In the genomic region with DNA sequence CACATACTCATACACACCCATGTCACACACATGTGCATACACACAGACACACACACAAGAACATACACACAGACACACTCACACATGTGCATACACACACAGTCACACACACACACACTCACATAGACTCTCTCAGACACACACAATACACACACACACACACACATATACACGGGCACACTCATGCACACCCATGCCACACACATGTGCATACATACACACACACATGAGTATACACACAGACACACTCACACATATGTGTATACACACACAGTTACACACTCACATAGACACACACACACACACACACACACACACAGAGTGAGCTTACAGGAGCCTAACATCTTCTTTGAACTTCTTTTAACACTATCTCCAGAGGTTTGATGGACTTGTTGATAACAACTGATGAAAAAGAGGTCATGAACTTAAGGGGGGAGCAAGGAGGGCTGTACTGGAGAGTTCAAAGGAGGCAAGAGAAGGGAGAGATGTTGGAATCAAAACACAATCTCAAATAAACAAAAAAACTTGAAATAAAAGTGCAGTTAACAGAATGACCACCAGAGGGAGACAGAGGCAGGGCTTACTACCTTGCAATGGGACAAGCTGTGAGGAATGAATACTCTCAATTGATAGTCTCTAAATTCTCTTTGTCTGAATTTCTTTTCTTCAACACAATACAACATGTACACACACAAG, we compare ENCODE assay signal across 8 mouse cellular contexts. TPM values are rescaled to one million over a fixed set of nuclear protein-coding genes. Genes with fewer than 3 reads are reported as not detected.
DNase-seq lines count a peak whose midpoint lies in the region; ATAC-seq lines count a peak whose summit lies in the region.

No protein-coding gene starts in this region.

- 97% methylated on average over 1 of the region's 1 CpGs for WGBS in midbrain, embryonic 11.5 days
- WGBS in midbrain, embryonic 10.5 days, result 91% methylated on average over 1 of the region's 1 CpGs
- WGBS in embryonic facial prominence, embryonic 14.5 days, result 81% methylated on average over 1 of the region's 1 CpGs
- 83% methylated on average over 1 of the region's 1 CpGs for WGBS in liver, embryonic 11.5 days

- no peak overlapping the region for H3K4me3 ChIP-seq in midbrain, embryonic 11.5 days (ENCODE audit: low read depth, low read length)
- no peak overlapping the region for H3K4me3 ChIP-seq in midbrain, embryonic 10.5 days
- H3K4me3 ChIP-seq in embryonic facial prominence, embryonic 14.5 days (ENCODE audit: low read depth, low read length), result no peak overlapping the region
- no peak overlapping the region for H3K4me3 ChIP-seq in liver, embryonic 11.5 days (ENCODE audit: low read depth, low read length)

- no peak overlapping the region for H3K9ac ChIP-seq in midbrain, embryonic 11.5 days (ENCODE audit: low read length)
- H3K9ac ChIP-seq in embryonic facial prominence, embryonic 14.5 days (ENCODE audit: low read depth, low read length), result no peak overlapping the region
- no peak overlapping the region for H3K9ac ChIP-seq in liver, embryonic 11.5 days (ENCODE audit: low read depth, low read length)

- no peaks in the 10 kb centered on the region for H3K27me3 ChIP-seq in midbrain, embryonic 11.5 days (ENCODE audit: control insufficient read depth, insufficient read depth, low read length)
- H3K27me3 ChIP-seq in midbrain, embryonic 10.5 days (ENCODE audit: low read depth, poor library complexity, severe bottlenecking), result no peaks in the 10 kb centered on the region
- no peaks in the 10 kb centered on the region for H3K27me3 ChIP-seq in embryonic facial prominence, embryonic 14.5 days (replicated peaks; ENCODE audit: control insufficient read depth, insufficient read depth, low read length)
- H3K27me3 ChIP-seq in liver, embryonic 11.5 days (replicated peaks; ENCODE audit: control insufficient read depth, insufficient read depth, low read length), result no peaks in the 10 kb centered on the region

- peak; percentile 52 for ATAC-seq in midbrain, embryonic 11.5 days (ENCODE audit: low FRiP score)
- no peak for ATAC-seq in embryonic facial prominence, embryonic 14.5 days (ENCODE audit: low read depth)
- ATAC-seq in liver, embryonic 11.5 days (replicated peaks; ENCODE audit: low FRiP score), result 0 out of 2 replicates have a peak, but pooled peaks have one; percentile 4
- peak; percentile 51; the same call in 1 of the 2 replicates for ATAC-seq in neutrophil, adult 5-6 weeks (ENCODE audit: extremely low read depth, insufficient number of reproducible peaks, low FRiP score, poor library complexity, severe bottlenecking)

- H3K9me3 ChIP-seq in midbrain, embryonic 11.5 days (ENCODE audit: control insufficient read depth, low read length), result no peaks in the 10 kb centered on the region
- peaks cover under 1% of the 10 kb centered on the region; the same call in 1 of the 2 replicates for H3K9me3 ChIP-seq in midbrain, embryonic 10.5 days (replicated peaks)
- H3K9me3 ChIP-seq in embryonic facial prominence, embryonic 14.5 days (ENCODE audit: control insufficient read depth, low read length), result no peaks in the 10 kb centered on the region
- no peaks in the 10 kb centered on the region for H3K9me3 ChIP-seq in liver, embryonic 11.5 days (ENCODE audit: control insufficient read depth, low read length)

- no peaks in the 10 kb centered on the region for H3K36me3 ChIP-seq in midbrain, embryonic 11.5 days (ENCODE audit: control insufficient read depth, insufficient read depth, low read length)
- no peaks in the 10 kb centered on the region for H3K36me3 ChIP-seq in midbrain, embryonic 10.5 days
- H3K36me3 ChIP-seq in embryonic facial prominence, embryonic 14.5 days (ENCODE audit: control insufficient read depth, insufficient read depth, low read length), result no peaks in the 10 kb centered on the region
- H3K36me3 ChIP-seq in liver, embryonic 11.5 days (ENCODE audit: control insufficient read depth, insufficient read depth, low read length), result no peaks in the 10 kb centered on the region

- H3K4me2 ChIP-seq in midbrain, embryonic 11.5 days, result no peak overlapping the region
- no peak overlapping the region for H3K4me2 ChIP-seq in embryonic facial prominence, embryonic 14.5 days (ENCODE audit: low read depth, low read length)
- no peak overlapping the region for H3K4me2 ChIP-seq in liver, embryonic 11.5 days

- H3K4me1 ChIP-seq in midbrain, embryonic 11.5 days (ENCODE audit: control insufficient read depth, insufficient read depth, low read length), result no peaks in the 10 kb centered on the region
- H3K4me1 ChIP-seq in midbrain, embryonic 10.5 days, result no peaks in the 10 kb centered on the region
- no peaks in the 10 kb centered on the region for H3K4me1 ChIP-seq in embryonic facial prominence, embryonic 14.5 days (ENCODE audit: control insufficient read depth, insufficient read depth, low read length)
- no peaks in the 10 kb centered on the region for H3K4me1 ChIP-seq in liver, embryonic 11.5 days (replicated peaks; ENCODE audit: control insufficient read depth, insufficient read depth, low read length)

- DNase-seq in adrenal gland, postnatal 14 days, result peak; percentile 42
- DNase-seq in adrenal gland, adult 18-20 months (ENCODE audit: low spot score in 2 of 2), result no peak
- peak; percentile 97 for DNase-seq in midbrain, embryonic 11.5 days (ENCODE audit: low spot score, missing footprints)
- DNase-seq in midbrain, embryonic 10.5 days (ENCODE audit: low spot score), result no peak
- DNase-seq in embryonic facial prominence, embryonic 14.5 days (ENCODE audit: low spot score), result peak; percentile 31
- no peak for DNase-seq in liver, embryonic 11.5 days (ENCODE audit: low spot score)
- DNase-seq in layer of hippocampus, postnatal 10 days (ENCODE audit: low spot score in 2 of 2), result no peak

- H3K27ac ChIP-seq in midbrain, embryonic 11.5 days (ENCODE audit: low read depth, low read length), result no peak overlapping the region
- H3K27ac ChIP-seq in midbrain, embryonic 10.5 days (replicated peaks), result no peak overlapping the region
- no peak overlapping the region for H3K27ac ChIP-seq in embryonic facial prominence, embryonic 14.5 days (replicated peaks; ENCODE audit: low read depth, low read length)
- no peak overlapping the region for H3K27ac ChIP-seq in liver, embryonic 11.5 days (ENCODE audit: low read depth, low read length)

RNA-seq across cellular contexts. Expression of gene Slc44a5, which starts 14.1 kb away (rescaled TPM):
- 0.19 and 0.22 TPM in 2 replicates for total RNA-seq in adrenal gland, postnatal 14 days (2021)
- under 1 TPM in 1 of 2 experiments, not detected in 1; 0.16 TPM for total RNA-seq in adrenal gland, adult 18-20 months (2021)
- polyA plus RNA-seq in midbrain, embryonic 11.5 days (2014; fragmentation: Nextera tagmentation; extraction: Ambion mirVana), result 4.6 and 5.4 TPM in 2 replicates
- 3.6 and 4.2 TPM in 2 replicates for polyA plus RNA-seq in midbrain, embryonic 10.5 days (2016; fragmentation: Nextera tagmentation; extraction: Ambion mirVana)
- 3.0 and 3.4 TPM in 2 replicates for polyA plus RNA-seq in embryonic facial prominence, embryonic 14.5 days (2014; fragmentation: Nextera tagmentation; extraction: Ambion mirVana)
- 0.93 and 1.1 TPM in 2 replicates for polyA plus RNA-seq in liver, embryonic 11.5 days (2014; fragmentation: Nextera tagmentation; extraction: Ambion mirVana)
- total RNA-seq in neutrophil, adult 5-6 weeks (2017), result not detected in 2 replicates
- total RNA-seq in layer of hippocampus, postnatal 10 days (2021), result 10 to 100 TPM; 45.5 to 48.6 TPM

RNA-seq across cellular contexts. Expression of gene Acadm, which starts 14.8 kb away (rescaled TPM):
- 1,143 and 1,198 TPM in 2 replicates for total RNA-seq in adrenal gland, postnatal 14 days (2021)
- 100 to 1,000 TPM; 734 to 946 TPM for total RNA-seq in adrenal gland, adult 18-20 months (2021)
- polyA plus RNA-seq in midbrain, embryonic 11.5 days (2014; fragmentation: Nextera tagmentation; extraction: Ambion mirVana), result 53.5 and 55.8 TPM in 2 replicates
- 44.4 and 53.5 TPM in 2 replicates for polyA plus RNA-seq in midbrain, embryonic 10.5 days (2016; fragmentation: Nextera tagmentation; extraction: Ambion mirVana)
- 79.4 and 81.1 TPM in 2 replicates for polyA plus RNA-seq in embryonic facial prominence, embryonic 14.5 days (2014; fragmentation: Nextera tagmentation; extraction: Ambion mirVana)
- 68.9 and 75.3 TPM in 2 replicates for polyA plus RNA-seq in liver, embryonic 11.5 days (2014; fragmentation: Nextera tagmentation; extraction: Ambion mirVana)
- 157 and 170 TPM in 2 replicates for total RNA-seq in neutrophil, adult 5-6 weeks (2017)
- total RNA-seq in layer of hippocampus, postnatal 10 days (2021), result 10 to 100 TPM; 43.8 to 58.1 TPM

RNA-seq across cellular contexts. Expression of gene Rabggtb, which starts 46.4 kb away (rescaled TPM):
- 99.2 and 102 TPM in 2 replicates for total RNA-seq in adrenal gland, postnatal 14 days (2021)
- 100 to 1,000 TPM in 1 of 2 experiments, 10 to 100 TPM in 1; 96.0 to 103 TPM for total RNA-seq in adrenal gland, adult 18-20 months (2021)
- 43.9 and 45.4 TPM in 2 replicates for polyA plus RNA-seq in midbrain, embryonic 11.5 days (2014; fragmentation: Nextera tagmentation; extraction: Ambion mirVana)
- polyA plus RNA-seq in midbrain, embryonic 10.5 days (2016; fragmentation: Nextera tagmentation; extraction: Ambion mirVana), result 43.7 and 48.0 TPM in 2 replicates
- 54.0 and 56.2 TPM in 2 replicates for polyA plus RNA-seq in embryonic facial prominence, embryonic 14.5 days (2014; fragmentation: Nextera tagmentation; extraction: Ambion mirVana)
- 86.9 and 95.9 TPM in 2 replicates for polyA plus RNA-seq in liver, embryonic 11.5 days (2014; fragmentation: Nextera tagmentation; extraction: Ambion mirVana)
- total RNA-seq in neutrophil, adult 5-6 weeks (2017), result 54.6 and 56.6 TPM in 2 replicates
- 10 to 100 TPM; 73.5 to 80.8 TPM for total RNA-seq in layer of hippocampus, postnatal 10 days (2021)

RNA-seq across cellular contexts. Expression of gene Msh4, which starts 53.2 kb away (rescaled TPM):
- 0.22 and 0.23 TPM in 2 replicates for total RNA-seq in adrenal gland, postnatal 14 days (2021)
- not detected for total RNA-seq in adrenal gland, adult 18-20 months (2021)
- polyA plus RNA-seq in midbrain, embryonic 11.5 days (2014; fragmentation: Nextera tagmentation; extraction: Ambion mirVana), result 0.12 TPM in 1 of 2 replicates, not detected in the other
- 0.07 and 0.09 TPM in 2 replicates for polyA plus RNA-seq in midbrain, embryonic 10.5 days (2016; fragmentation: Nextera tagmentation; extraction: Ambion mirVana)
- polyA plus RNA-seq in embryonic facial prominence, embryonic 14.5 days (2014; fragmentation: Nextera tagmentation; extraction: Ambion mirVana), result 0.06 TPM in 1 of 2 replicates, not detected in the other
- polyA plus RNA-seq in liver, embryonic 11.5 days (2014; fragmentation: Nextera tagmentation; extraction: Ambion mirVana), result 0.09 and 0.11 TPM in 2 replicates
- total RNA-seq in neutrophil, adult 5-6 weeks (2017), result 0.23 and 0.61 TPM in 2 replicates
- under 1 TPM; 0.59 to 0.71 TPM for total RNA-seq in layer of hippocampus, postnatal 10 days (2021)

Comparison
In these comparisons a context has a peak if more than half of its experiments do, and no peak if none do; other contexts are left out.
1. DNase-seq: peak in adrenal gland, postnatal 14 days (single experiment), midbrain, embryonic 11.5 days (single experiment) and embryonic facial prominence, embryonic 14.5 days (single experiment); none in adrenal gland, adult 18-20 months (0 of 2), midbrain, embryonic 10.5 days (single experiment), liver, embryonic 11.5 days (single experiment) and layer of hippocampus, postnatal 10 days (0 of 2).
2. RNA of gene Slc44a5, which starts 14.1 kb away (total RNA-seq): 45.5 to 48.6 TPM in layer of hippocampus, postnatal 10 days; 0.19 to 0.22 TPM in adrenal gland, postnatal 14 days, 0.16 TPM in adrenal gland, adult 18-20 months and not detected in neutrophil, adult 5-6 weeks; every median in the first group is over 10 times any median in the second.